Mouse (Mus musculus): ENCODE data around the gene Scrt2.

GRCm38 (mm10) chr2:152051985-152052384, 29.3 kb upstream of the Scrt2 start:
- no peak for TF ChIP-seq POLR2A (IDR thresholded peaks at IDR 0.05; ENCODE audit: low read depth, low read length)
- TF ChIP-seq CTCF (IDR thresholded peaks at IDR 0.05; ENCODE audit: extremely low read depth, insufficient read length, insufficient replicate concordance, low read depth, low read length): no peak

Data from small intestine, adult 2 months (tissue).